Mouse (Mus musculus) kidney, postnatal 4 days (tissue): ENCODE measurements around the gene Dgkz.

Source experiments
- DNase-seq, 2 experiments: peaks; one replicate each; pipeline ENCODE4 v3.0.0; 2021; ENCODE audit warnings: mixed read lengths in 2 of 2

Dgkz gene

GRCm38 (mm10) chr2:91959544-91960410, 15.9 kb downstream of the Dgkz start:
- no peak for DNase-seq

DNA sequence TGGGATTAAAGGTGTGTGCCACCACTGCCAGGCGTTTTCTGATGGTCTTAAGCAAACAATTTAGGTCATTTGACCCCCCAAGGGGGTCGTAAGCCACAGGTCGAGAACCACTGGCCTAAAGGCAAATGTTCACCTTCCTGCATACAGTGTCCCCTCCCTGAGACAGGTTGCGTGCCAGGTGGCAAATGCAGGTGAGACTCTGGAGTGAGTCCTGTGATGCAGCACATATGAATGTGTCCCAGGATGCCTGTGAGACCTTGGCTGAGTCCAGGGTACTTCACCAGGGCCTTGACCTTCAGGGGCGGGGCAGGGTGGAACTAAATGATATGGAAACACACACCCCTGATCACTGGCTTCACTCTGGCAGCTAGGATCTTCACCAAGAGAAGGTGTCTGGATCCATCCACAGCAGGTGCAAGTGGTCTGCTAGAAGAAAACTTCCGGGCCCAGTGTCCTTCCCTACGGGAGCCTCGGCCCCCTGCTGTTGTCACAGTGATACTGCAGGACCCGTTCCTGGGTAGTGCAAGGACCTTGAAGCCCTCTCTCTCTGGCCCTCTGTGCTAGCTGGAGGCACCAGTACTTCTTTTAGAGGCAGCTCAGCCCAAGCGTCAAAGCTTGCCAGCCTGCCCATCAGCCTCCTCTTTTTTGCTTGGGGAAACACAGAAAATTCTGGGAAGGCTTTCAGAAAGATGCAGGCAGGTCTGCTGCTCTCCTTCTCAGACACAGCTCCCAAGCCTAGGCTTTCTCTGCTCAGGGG, 16.8 kb downstream of the Dgkz start:
- DNase-seq: peak; percentile 78 to 83

DNA sequence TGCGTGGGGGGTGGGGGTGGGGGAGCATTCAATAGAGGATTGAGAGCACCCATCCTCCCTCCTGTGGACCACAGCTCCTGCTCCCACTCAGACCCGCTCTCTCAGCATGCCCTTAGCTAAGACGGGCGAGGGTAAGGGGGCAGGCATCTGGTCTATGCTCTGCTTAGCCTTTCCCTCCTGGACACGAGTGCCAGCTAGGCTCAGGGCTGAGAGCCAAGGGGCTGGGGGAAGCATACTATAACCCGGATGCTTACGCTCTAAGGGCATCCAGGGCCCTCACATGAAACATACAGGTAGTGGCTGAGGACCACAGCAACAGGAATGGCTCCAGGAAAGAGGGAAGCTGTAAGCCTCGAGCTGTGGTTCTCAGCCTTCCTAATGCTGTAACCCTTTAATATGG, 17.6 kb downstream of the Dgkz start:
- no peak for DNase-seq

DNA sequence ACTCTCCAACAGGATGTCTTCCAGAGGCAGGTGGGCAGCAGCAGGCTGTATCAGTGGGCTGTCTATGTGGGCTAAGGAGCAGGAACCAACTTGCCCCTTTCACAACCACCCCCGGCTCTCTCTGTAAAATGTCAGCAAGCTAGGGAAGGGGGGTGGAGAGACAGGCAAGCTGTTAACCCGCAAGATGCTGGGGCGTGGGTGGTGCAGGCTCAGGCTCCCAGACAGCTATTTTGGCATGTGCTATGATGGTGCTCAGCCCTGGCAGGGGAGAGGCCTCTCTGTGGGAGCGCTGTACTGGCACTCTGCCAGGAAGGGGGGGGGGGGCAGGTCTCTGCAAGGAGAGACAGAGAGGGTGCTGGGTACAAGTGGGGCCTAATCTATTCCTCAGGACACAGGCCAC, 18.6 kb downstream of the Dgkz start:
- peak; percentile 56 to 59 for DNase-seq

DNA sequence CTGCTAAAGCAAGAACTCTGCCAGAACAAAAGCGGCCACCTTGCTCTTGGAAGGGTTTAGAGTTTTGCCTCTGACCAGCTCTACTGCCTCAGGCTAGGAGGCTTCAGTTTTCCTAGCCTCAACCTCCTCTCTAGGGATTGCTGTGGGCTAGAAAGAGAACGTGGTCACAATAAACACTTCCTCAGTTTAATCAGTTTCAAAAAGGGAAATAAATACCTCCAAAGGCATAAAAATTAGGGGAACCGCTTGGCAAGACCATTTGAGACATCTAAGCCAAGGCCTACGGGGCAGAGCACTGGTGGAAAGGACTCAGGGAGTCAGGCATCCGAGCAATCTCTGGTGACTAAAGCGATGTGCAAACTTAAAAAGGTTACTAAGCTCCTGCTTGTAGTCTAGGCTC, 19.8 kb downstream of the Dgkz start:
- no peak for DNase-seq

GRCm38 (mm10) chr2:91955121-91955591, 20.5 kb downstream of the Dgkz start:
- DNase-seq: no peak

- DNase-seq: peak; percentile 70 to 82
These were observed 21.8 kb downstream of the Dgkz start for GRCm38 (mm10) chr2:91953825-91954224.

DNA sequence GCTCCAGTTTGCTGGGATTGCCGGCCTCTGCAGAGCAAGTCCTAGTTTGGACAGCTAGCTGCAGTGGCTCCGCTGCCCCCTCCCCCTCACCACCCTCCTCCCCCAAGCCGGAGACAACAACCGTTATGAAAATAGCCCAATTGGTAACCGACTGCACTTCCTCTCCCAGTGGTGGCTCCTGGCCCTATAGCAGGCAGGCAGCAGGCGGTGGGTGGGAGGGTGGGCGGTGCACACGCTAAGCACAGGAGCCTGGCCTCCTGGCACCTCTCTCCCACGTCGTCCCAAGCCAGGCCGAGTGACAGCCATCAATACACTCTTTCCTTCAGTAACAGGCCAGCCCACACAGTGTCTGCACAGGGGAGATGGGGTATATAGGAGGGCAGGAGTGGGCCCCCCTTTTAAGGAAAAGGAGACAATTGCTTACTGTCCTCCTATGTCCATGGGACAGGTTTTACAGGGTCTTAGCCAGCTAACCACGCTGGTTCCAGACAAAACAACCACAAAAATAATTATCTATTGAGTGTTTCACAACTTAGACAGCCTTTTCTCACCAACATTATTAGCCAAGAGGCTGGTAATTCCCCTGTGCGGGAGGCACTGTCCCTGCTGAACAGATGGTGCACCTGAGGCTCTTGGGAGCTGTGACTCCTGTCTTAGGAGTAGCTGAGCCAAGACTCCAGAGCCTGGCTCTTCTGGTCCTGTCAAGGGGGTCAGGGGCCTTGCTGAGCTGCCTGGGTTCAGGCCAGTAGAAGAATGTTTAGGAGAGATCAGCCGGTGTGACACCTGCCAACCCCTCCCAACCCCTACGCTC, 25.2 kb downstream of the Dgkz start:
- peak; percentile 65 to 79 for DNase-seq

DNA sequence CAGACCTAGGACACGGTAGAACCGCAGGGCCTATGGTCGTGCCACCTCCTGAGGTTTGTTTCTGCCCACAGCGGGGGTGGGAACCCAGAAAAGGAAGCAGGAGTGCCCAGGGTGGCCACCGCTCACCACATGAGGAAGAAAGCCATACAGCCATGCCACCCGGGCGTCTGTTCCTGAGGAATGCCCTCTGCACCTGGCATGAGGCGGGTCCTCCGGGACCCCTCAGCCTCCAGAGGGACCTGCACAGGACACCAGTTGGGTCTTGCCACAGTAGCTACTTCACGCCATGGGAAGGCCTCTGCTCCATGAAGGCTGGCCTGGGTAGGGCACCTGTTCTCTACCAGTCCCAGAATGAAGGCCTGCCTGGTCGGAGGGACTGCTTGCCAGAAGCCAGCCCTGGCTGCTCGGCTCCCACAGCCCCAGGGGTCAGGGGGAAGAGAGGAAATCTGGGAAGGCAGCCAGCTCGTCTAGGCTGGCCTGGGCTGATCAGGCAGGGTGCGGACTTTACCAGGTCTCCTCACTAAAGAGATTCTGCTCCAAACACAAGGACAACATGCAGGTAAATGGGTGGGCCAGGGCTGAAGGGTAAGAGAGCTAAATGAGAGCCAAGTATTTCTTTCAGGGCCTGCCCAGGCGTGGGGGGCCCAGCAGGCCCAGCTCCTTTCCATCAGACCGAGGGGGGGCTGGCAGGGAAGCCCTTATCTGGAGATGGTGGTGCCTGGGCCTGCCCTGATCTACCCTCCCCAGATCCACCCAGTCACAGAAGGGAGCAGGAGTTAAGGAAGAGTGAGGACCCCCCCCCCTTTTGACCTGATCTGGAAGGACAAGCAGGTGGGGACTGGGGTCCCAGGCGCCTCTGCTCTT, 26.0 kb downstream of the Dgkz start:
- DNase-seq: peak; percentile 64 to 79

GRCm38 (mm10) chr2:91948792-91949241, 26.8 kb downstream of the Dgkz start:
- peak in 1 of 2 experiments; percentile 48 for DNase-seq

DNA sequence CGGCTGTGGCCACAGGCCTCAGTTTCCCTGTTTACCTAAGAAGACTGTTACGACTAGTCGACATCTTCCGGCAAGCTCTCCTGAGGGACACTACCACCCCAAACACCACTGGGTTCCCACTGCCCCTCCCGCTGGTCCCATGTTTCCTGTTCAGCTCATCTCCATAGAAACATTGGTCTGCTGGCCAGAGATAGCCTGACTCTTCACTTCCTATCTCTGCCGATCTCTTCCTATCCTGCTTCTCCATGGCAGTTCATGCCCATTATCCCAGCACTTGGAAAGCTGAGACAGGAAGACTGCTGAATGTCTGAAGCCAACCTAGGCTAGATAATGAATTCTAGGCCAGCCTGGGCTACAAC, 27.5 kb downstream of the Dgkz start:
- DNase-seq: peak in 1 of 2 experiments; percentile 38

DNA sequence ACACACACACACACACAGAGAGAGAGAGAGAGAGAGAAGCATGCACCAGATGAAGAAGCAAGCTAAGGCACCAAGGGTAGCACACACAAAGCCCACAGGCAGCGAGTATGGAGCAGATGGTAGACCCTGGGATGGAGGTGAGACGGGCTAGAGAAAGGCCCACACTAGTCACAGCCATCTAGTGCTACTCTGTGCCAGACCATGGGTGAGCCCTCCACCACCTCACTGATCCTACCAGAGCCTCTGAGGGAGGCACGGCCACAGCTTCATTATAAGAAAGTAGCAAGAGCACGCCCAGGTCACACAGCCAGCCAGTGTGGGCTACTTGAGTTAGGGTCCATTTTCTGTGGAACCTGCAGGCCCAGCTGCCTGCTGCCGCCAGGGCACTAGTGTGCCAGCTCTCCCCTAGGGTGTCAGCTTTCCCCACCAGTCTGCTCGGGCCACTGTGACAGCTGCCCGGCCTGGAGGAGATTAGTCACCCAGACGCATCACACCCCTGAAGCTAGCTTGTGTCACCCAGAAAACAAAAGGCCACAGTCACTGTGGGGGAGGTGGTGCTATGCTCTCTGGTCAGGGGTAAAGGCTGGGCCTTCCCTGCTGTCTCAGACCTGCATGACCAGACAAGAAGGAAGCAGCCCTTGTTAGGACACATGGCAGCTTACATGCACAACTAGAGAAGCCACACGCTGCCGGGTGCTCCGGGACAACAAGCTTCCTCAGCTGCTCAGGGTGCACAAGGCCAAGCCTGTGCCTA, 28.1 kb downstream of the Dgkz start:
- DNase-seq: peak in 1 of 2 experiments; percentile 46

DNA sequence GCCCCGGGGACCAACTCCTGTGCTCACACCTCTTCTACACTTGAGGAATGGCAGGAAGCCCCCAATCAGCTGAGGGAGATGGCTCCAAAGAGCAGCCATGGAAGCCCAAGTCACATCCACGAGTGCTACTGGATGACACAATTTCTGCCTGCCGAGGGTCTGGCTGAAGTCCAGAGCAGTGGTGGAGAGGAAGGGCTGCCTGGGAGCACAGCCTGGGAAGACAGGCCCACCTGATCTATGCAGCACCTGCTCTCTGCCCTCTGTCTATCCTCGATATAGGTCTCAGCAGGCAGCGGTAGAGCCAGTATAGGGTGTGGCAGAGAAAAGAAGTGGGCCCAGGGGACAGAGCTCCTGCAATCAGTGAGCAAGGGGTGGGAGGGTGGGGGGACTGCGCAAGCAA, 28.8 kb downstream of the Dgkz start:
- peak in 1 of 2 experiments; percentile 48 for DNase-seq

- peak in 1 of 2 experiments; percentile 43 for DNase-seq
These were observed 30.2 kb downstream of the Dgkz start, which contains the start of gene Gm9821 for GRCm38 (mm10) chr2:91945483-91945882. Gene Gm9821 (plus strand): TSS chr2:91945703.

- DNase-seq: peak; percentile 88
These were observed 31.3 kb downstream of the Dgkz start for GRCm38 (mm10) chr2:91944170-91944950.

DNA sequence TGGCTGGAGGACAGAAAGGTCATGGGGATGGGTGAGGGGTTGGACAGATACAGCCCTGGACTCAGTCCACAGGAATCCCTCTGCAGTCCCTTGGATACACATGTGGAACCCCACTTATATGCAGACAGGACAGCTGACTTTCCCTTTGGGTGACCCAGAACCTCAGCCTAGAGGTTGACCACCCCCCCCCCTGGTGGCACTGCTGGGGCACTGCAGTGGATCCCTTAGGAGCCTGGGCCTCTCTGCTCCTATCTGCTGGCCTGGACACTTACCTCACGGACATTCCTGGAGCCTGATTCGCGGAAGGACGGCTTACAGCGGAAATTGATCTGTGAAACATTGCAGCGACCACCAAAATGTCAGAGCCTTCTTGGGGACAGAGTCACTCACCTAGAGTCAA, 33.3 kb downstream of the Dgkz start:
- DNase-seq: peak in 1 of 2 experiments; percentile 50

- DNase-seq: no peak
These were observed 36.2 kb downstream of the Dgkz start for GRCm38 (mm10) chr2:91939303-91939935.

DNA sequence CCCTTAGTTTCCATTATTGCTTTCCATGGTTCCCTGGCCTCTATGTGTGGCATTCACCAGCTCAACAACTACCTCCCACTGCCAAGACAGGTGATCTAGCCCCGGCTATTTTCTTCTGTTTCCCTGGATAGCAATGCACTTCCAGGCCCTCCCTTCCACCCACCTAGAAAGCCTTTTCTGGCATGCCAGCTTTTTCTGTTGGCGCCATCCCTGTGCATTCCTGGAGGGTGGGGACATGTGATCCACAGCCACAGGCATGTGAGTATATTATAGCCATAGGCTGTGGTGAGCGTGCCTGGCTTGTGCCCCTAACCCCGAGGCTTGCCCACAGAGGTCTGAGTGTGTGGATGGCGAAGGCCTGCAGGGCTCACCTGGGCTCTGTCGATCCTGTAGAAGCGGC, 39.5 kb downstream of the Dgkz start:
- DNase-seq: no peak

GRCm38 (mm10) chr2:91934826-91935525, 40.7 kb downstream of the Dgkz start:
- no peak for DNase-seq
